In genomic region chr1:135665484-135665883, GRCm38 (mm10) we compare ENCODE assay signal across 9 mouse cellular contexts. TPM values are rescaled to one million over a fixed set of nuclear protein-coding genes. Genes with fewer than 3 reads are reported as not detected.
DNase-seq lines count a peak whose midpoint lies in the region; ATAC-seq and TF ChIP-seq lines count a peak whose summit lies in the region.
"Had no signal": no experiment of that assay in that cellular context is flagged by ENCODE, and none has a peak within 500 bp of the region (broad histone marks: within the 10 kb centered on the region; RNA-seq: fewer than 3 reads in every experiment).

No protein-coding gene starts in this region.

- H3K9me3 ChIP-seq in forebrain, embryonic 15.5 days = no peaks in the 10 kb centered on the region
- H3K9me3 ChIP-seq in limb, embryonic 10.5 days (replicated peaks) = no peaks in the 10 kb centered on the region
- H3K9me3 ChIP-seq in liver, embryonic 11.5 days (ENCODE audit: control insufficient read depth, low read length) = no peaks in the 10 kb centered on the region
- H3K9me3 ChIP-seq: embryonic facial prominence, embryonic 13.5 days had no signal

- no peak; the same call in 1 of the 2 replicates for ATAC-seq in forebrain, embryonic 15.5 days (replicated peaks)
- no peak for ATAC-seq in liver, embryonic 11.5 days (replicated peaks; ENCODE audit: low FRiP score)

- H3K4me3 ChIP-seq in layer of hippocampus, adult 2 months = no peak overlapping the region
- no peak overlapping the region for H3K4me3 ChIP-seq in forebrain, embryonic 15.5 days
- no peak overlapping the region for H3K4me3 ChIP-seq in limb, embryonic 10.5 days
- H3K4me3 ChIP-seq in liver, embryonic 11.5 days (ENCODE audit: low read depth, low read length) = no peak overlapping the region
- H3K4me3 ChIP-seq: embryonic facial prominence, embryonic 13.5 days had no signal

- no peak overlapping the region for H3K9ac ChIP-seq in forebrain, embryonic 15.5 days (replicated peaks)
- no peak overlapping the region for H3K9ac ChIP-seq in liver, embryonic 11.5 days (ENCODE audit: low read depth, low read length)
- H3K9ac ChIP-seq: embryonic facial prominence, embryonic 13.5 days had no signal

- TF ChIP-seq CTCF in layer of hippocampus, adult 2 months (conservative IDR thresholded peaks at IDR 0.05) = no peak; the same call in 1 of the 2 replicates

- H3K4me2 ChIP-seq in forebrain, embryonic 15.5 days (replicated peaks) = no peak overlapping the region
- H3K4me2 ChIP-seq in liver, embryonic 11.5 days = no peak overlapping the region
- H3K4me2 ChIP-seq: embryonic facial prominence, embryonic 13.5 days had no signal

- H3K36me3 ChIP-seq in forebrain, embryonic 15.5 days = no peaks in the 10 kb centered on the region
- H3K36me3 ChIP-seq in limb, embryonic 10.5 days = no peaks in the 10 kb centered on the region
- H3K36me3 ChIP-seq in liver, embryonic 11.5 days (ENCODE audit: control insufficient read depth, insufficient read depth, low read length) = no peaks in the 10 kb centered on the region
- H3K36me3 ChIP-seq: embryonic facial prominence, embryonic 13.5 days had no signal

- H3K27me3 ChIP-seq in forebrain, embryonic 15.5 days = no peaks in the 10 kb centered on the region
- no peaks in the 10 kb centered on the region for H3K27me3 ChIP-seq in limb, embryonic 10.5 days (ENCODE audit: low read depth, poor library complexity, severe bottlenecking)
- H3K27me3 ChIP-seq in liver, embryonic 11.5 days (replicated peaks; ENCODE audit: control insufficient read depth, insufficient read depth, low read length) = no peaks in the 10 kb centered on the region
- H3K27me3 ChIP-seq: embryonic facial prominence, embryonic 13.5 days had no signal

- H3K4me1 ChIP-seq in forebrain, embryonic 15.5 days = peaks cover 19% of the 10 kb centered on the region
- H3K4me1 ChIP-seq in limb, embryonic 10.5 days = peaks cover 70% of the 10 kb centered on the region
- peaks cover 13% of the 10 kb centered on the region for H3K4me1 ChIP-seq in liver, embryonic 11.5 days (replicated peaks; ENCODE audit: control insufficient read depth, insufficient read depth, low read length)

- peak overlapping the region; percentile 85 for H3K27ac ChIP-seq in layer of hippocampus, adult 2 months
- peak overlapping the region; percentile 4 for H3K27ac ChIP-seq in forebrain, embryonic 15.5 days (replicated peaks)
- peak overlapping the region; percentile 22; the same call in 1 of the 2 replicates for H3K27ac ChIP-seq in limb, embryonic 10.5 days
- no peak overlapping the region for H3K27ac ChIP-seq in liver, embryonic 11.5 days (ENCODE audit: low read depth, low read length)
- H3K27ac ChIP-seq: embryonic facial prominence, embryonic 13.5 days had no signal

- WGBS in forebrain, embryonic 15.5 days = 28% methylated on average over 8 of the region's 8 CpGs
- 71% methylated on average over 8 of the region's 8 CpGs for WGBS in limb, embryonic 10.5 days
- WGBS in liver, embryonic 11.5 days = 86% methylated on average over 8 of the region's 8 CpGs

- peak; percentile 41 for DNase-seq in cerebellum, adult 11-12 months
- no peak for DNase-seq in cerebellum, adult 8-10 months
- peak in 1 of 2 experiments; percentile 75 for DNase-seq in layer of hippocampus, adult 2 months (ENCODE audit: low spot score in 2 of 2)
- DNase-seq in layer of hippocampus, adult 9-10 months (ENCODE audit: low spot score) = no peak
- peak; percentile 26 for DNase-seq in limb, embryonic 10.5 days (ENCODE audit: low spot score)
- no peak for DNase-seq in T-cell, adult 2 months (ENCODE audit: low spot score)
- DNase-seq in liver, embryonic 11.5 days (ENCODE audit: low spot score) = no peak

RNA-seq across cellular contexts. Expression of gene Csrp1, which starts 54.4 kb away (rescaled TPM):
- 100 to 1,000 TPM; 220 to 231 TPM for total RNA-seq in layer of hippocampus, adult 2 months (2021)
- 17.7 and 18.0 TPM in 2 replicates for polyA plus RNA-seq in forebrain, embryonic 15.5 days (2015; fragmentation: Nextera tagmentation; extraction: Ambion mirVana)
- polyA plus RNA-seq in limb, embryonic 10.5 days (2016; fragmentation: Nextera tagmentation; extraction: Ambion mirVana) = 46.3 and 54.4 TPM in 2 replicates
- 65.6 and 71.8 TPM in 2 replicates for polyA plus RNA-seq in liver, embryonic 11.5 days (2014; fragmentation: Nextera tagmentation; extraction: Ambion mirVana)

RNA-seq across cellular contexts. Expression of gene Nav1, which starts 58.4 kb away (rescaled TPM):
- 10 to 100 TPM; 60.3 to 71.2 TPM for total RNA-seq in layer of hippocampus, adult 2 months (2021)
- polyA plus RNA-seq in forebrain, embryonic 15.5 days (2015; fragmentation: Nextera tagmentation; extraction: Ambion mirVana) = 48.1 and 51.1 TPM in 2 replicates
- 16.1 and 18.3 TPM in 2 replicates for polyA plus RNA-seq in limb, embryonic 10.5 days (2016; fragmentation: Nextera tagmentation; extraction: Ambion mirVana)
- polyA plus RNA-seq in liver, embryonic 11.5 days (2014; fragmentation: Nextera tagmentation; extraction: Ambion mirVana) = 8.8 and 8.9 TPM in 2 replicates

Comparison
In these comparisons a context has a peak if more than half of its experiments do, and no peak if none do; other contexts are left out.
1. DNase-seq: peak in cerebellum, adult 11-12 months (single experiment) and limb, embryonic 10.5 days (single experiment); none in cerebellum, adult 8-10 months (single experiment), layer of hippocampus, adult 9-10 months (single experiment), T-cell, adult 2 months (single experiment) and liver, embryonic 11.5 days (single experiment).